Mouse (Mus musculus): ENCODE data around the gene Eya3. TPM values are rescaled to one million over a fixed set of nuclear protein-coding genes. Genes with fewer than 3 reads are reported as not detected.
"Not testable (repeated sequence)": the region's sequence is repeated elsewhere in the genome, so short reads cannot be mapped to it uniquely, and the experiment has no call there.

Eya3 gene
- total RNA-seq, 2 experiments from 2014 or later: 11.2 to 15.5 TPM

GRCm38 (mm10) chr4:132749258-132749982, 110.6 kb downstream of the Eya3 start:
- intact Hi-C loops (cut with DNase I): no loop called here
- no peak for DNase-seq
- Histone ChIP-seq H3K27ac (no peak overlapping the region), H3K4me3 (no peak overlapping the region)
- no peak for TF ChIP-seq CTCF (IDR thresholded peaks at IDR 0.05)

GRCm38 (mm10) chr4:132752992-132753391, 114.2 kb downstream of the Eya3 start:
- Histone ChIP-seq H3K27ac (no peak overlapping the region), H3K4me3 (no peak overlapping the region)
- intact Hi-C loops (cut with DNase I): no loop called here
- no peak for DNase-seq
- TF ChIP-seq CTCF (IDR thresholded peaks at IDR 0.05): no peak

GRCm38 (mm10) chr4:132756974-132757373, 118.2 kb downstream of the Eya3 start, which contains the start of gene Smpdl3b:
Gene Smpdl3b, minus strand, starts transcription at chr4:132757252.
- peak; percentile 64 for TF ChIP-seq CTCF (IDR thresholded peaks at IDR 0.05)
- intact Hi-C loops (cut with DNase I): no loop called here
- peak within 1 kb of the TSS; percentile 55; the same call in 1 of the 2 replicates for H3K27ac ChIP-seq

GRCm38 (mm10) chr4:132757633-132758351, 119.0 kb downstream of the Eya3 start:
- peak overlapping the region; percentile 78; the same call in 1 of the 2 replicates for H3K4me3 ChIP-seq
- TF ChIP-seq CTCF (IDR thresholded peaks at IDR 0.05): no peak
- intact Hi-C loops (cut with DNase I): no loop called here
- no peak for DNase-seq
- H3K27ac ChIP-seq: no peak overlapping the region

More at GRCm38 (mm10) chr4:132756974-132757373, 118.2 kb downstream of the Eya3 start, which contains the start of gene Smpdl3b:
- peak; percentile 86 for DNase-seq
- peak within 1 kb of the TSS; percentile 78 for H3K4me3 ChIP-seq

- no peak for DNase-seq
- Histone ChIP-seq H3K27ac (no peak overlapping the region), H3K4me3 (no peak overlapping the region)
- intact Hi-C loops (cut with DNase I): no loop called here
- TF ChIP-seq CTCF (IDR thresholded peaks at IDR 0.05): no peak
Measured at GRCm38 (mm10) chr4:132760296-132760695, 121.5 kb downstream of the Eya3 start.

- DNase-seq: no peak
- intact Hi-C loops (cut with DNase I): no loop called here
- Histone ChIP-seq H3K27ac (no peak overlapping the region), H3K4me3 (no peak overlapping the region)
- no peak for TF ChIP-seq CTCF (IDR thresholded peaks at IDR 0.05)
Measured at GRCm38 (mm10) chr4:132762602-132763001, 123.8 kb downstream of the Eya3 start.

GRCm38 (mm10) chr4:132763125-132763524, 124.3 kb downstream of the Eya3 start:
- DNase-seq; H3K4me3 ChIP-seq; H3K27ac ChIP-seq; intact Hi-C loops (cut with DNase I): not testable (repeated sequence)

GRCm38 (mm10) chr4:132767914-132768876, 129.4 kb downstream of the Eya3 start, which contains the start of gene Rpa2:
Gene Rpa2, plus strand, starts transcription at chr4:132768332.
- Histone ChIP-seq H3K4me3 (peak within 1 kb of the TSS; percentile 95), H3K27ac (peak within 1 kb of the TSS; percentile 88)
- DNase-seq: peak; percentile 98
- intact Hi-C loops (cut with DNase I): no loop called here
- TF ChIP-seq CTCF (IDR thresholded peaks at IDR 0.05): no peak

GRCm38 (mm10) chr4:132771776-132772175, 133.0 kb downstream of the Eya3 start:
- intact Hi-C loops (cut with DNase I): no loop called here
- Histone ChIP-seq H3K4me3 (no peak overlapping the region), H3K27ac (no peak overlapping the region)
- no peak for TF ChIP-seq CTCF (IDR thresholded peaks at IDR 0.05)
- DNase-seq: no peak

Other genes starting within 250 kb of the Eya3 start
- 10 to 100 TPM; 14.6 to 15.6 TPM for gene Phactr4, start 216.5 kb upstream of the Eya3 start, total RNA-seq (2021)
- 1 to 10 TPM; 2.9 to 3.3 TPM for gene Med18, start 175.1 kb upstream of the Eya3 start, total RNA-seq (2021)
- 1 to 10 TPM; 1.5 to 2.1 TPM for gene Sesn2, start 128.5 kb upstream of the Eya3 start, total RNA-seq (2021)
- gene Atpif1, start 105.3 kb upstream of the Eya3 start, total RNA-seq (2021): 10 to 100 TPM; 41.0 to 60.0 TPM
- gene Dnajc8, start 103.4 kb upstream of the Eya3 start, total RNA-seq (2021): 10 to 100 TPM; 47.2 to 59.3 TPM
- under 1 TPM; 0.56 to 0.98 TPM for gene Ptafr, start 74.9 kb upstream of the Eya3 start, total RNA-seq (2021)
- under 1 TPM; 0.54 to 0.70 TPM for gene Xkr8, start 93.6 kb downstream of the Eya3 start, total RNA-seq (2021)
- under 1 TPM; 0.47 to 0.66 TPM for gene Smpdl3b, start 118.3 kb downstream of the Eya3 start, total RNA-seq (2021)
- gene Rpa2, start 129.3 kb downstream of the Eya3 start, total RNA-seq (2021): 10 to 100 TPM; 14.2 to 16.3 TPM
- under 1 TPM; 0.69 to 0.70 TPM for gene Themis2, start 157.4 kb downstream of the Eya3 start, total RNA-seq (2021)
- 10 to 100 TPM; 13.6 to 14.8 TPM for gene Ppp1r8, start 204.2 kb downstream of the Eya3 start, total RNA-seq (2021)
- 10 to 100 TPM; 24.1 to 25.7 TPM for gene Stx12, start 245.5 kb downstream of the Eya3 start, total RNA-seq (2021)